Mouse (Mus musculus) retina, postnatal 1 day (tissue): ENCODE measurements at regions not wholly inside any gene's neighbourhood (a gene's known extent, or its start where the extent isn't known, plus 50 kb on each side); places are given as distances from the start of the nearest gene placed in this dataset.
A peak's percentile ranks its signal among the peaks of the same experiment; 100 is the strongest.

Experiments
- DNase-seq: peaks from one replicate; pipeline ENCODE4 v3.0.0-alpha.2; 2012

GRCm38 (mm10) chr15:51403581-51403980 is 2481.1 kb upstream of the Gm7489 start:
- DNase-seq = no peak

- no peak for DNase-seq
Observed at GRCm38 (mm10) chr15:51409791-51410308, 2474.9 kb upstream of the Gm7489 start.

GRCm38 (mm10) chr15:51411966-51412365 is 2472.7 kb upstream of the Gm7489 start:
- DNase-seq = no peak

GRCm38 (mm10) chr15:51442606-51443005 is 2442.1 kb upstream of the Gm7489 start:
- DNase-seq = no peak

GRCm38 (mm10) chr15:51469895-51470294 is 2414.8 kb upstream of the Gm7489 start:
- DNase-seq = no peak

GRCm38 (mm10) chr15:51471143-51471542 is 2413.6 kb upstream of the Gm7489 start:
- DNase-seq = no peak

- DNase-seq = no peak
Observed at GRCm38 (mm10) chr15:51472049-51472448, 2412.7 kb upstream of the Gm7489 start.

GRCm38 (mm10) chr15:51481856-51482255 is 2402.8 kb upstream of the Gm7489 start:
- DNase-seq = no peak

- DNase-seq = no peak
Observed at GRCm38 (mm10) chr15:51484207-51484606, 2400.5 kb upstream of the Gm7489 start.

- DNase-seq = no peak
Observed at GRCm38 (mm10) chr15:51485554-51485953, 2399.2 kb upstream of the Gm7489 start.

GRCm38 (mm10) chr15:51502058-51502741 is 2382.5 kb upstream of the Gm7489 start:
- DNase-seq = no peak

GRCm38 (mm10) chr15:51502742-51503270 is 2381.9 kb upstream of the Gm7489 start:
- DNase-seq = no peak

- DNase-seq = no peak
Observed at GRCm38 (mm10) chr15:51503341-51503740, 2381.4 kb upstream of the Gm7489 start.

GRCm38 (mm10) chr15:51504016-51504760 is 2380.5 kb upstream of the Gm7489 start:
- DNase-seq = no peak

- DNase-seq = no peak
Observed at GRCm38 (mm10) chr15:51504789-51505188, 2379.9 kb upstream of the Gm7489 start.

- no peak for DNase-seq
Observed at GRCm38 (mm10) chr15:51507126-51507525, 2377.6 kb upstream of the Gm7489 start.

GRCm38 (mm10) chr15:51511319-51511718 is 2373.4 kb upstream of the Gm7489 start:
- peak; percentile 40 for DNase-seq

GRCm38 (mm10) chr15:51536317-51536716 is 2348.4 kb upstream of the Gm7489 start:
- no peak for DNase-seq

- no peak for DNase-seq
Observed at GRCm38 (mm10) chr15:51551216-51551775, 2333.4 kb upstream of the Gm7489 start.

GRCm38 (mm10) chr15:51558215-51558614 is 2326.5 kb upstream of the Gm7489 start:
- DNase-seq = no peak

- no peak for DNase-seq
Observed at GRCm38 (mm10) chr15:51565543-51565942, 2319.2 kb upstream of the Gm7489 start.

- no peak for DNase-seq
Observed at GRCm38 (mm10) chr15:51570631-51571030, 2314.1 kb upstream of the Gm7489 start.

GRCm38 (mm10) chr15:51574538-51575105 is 2310.1 kb upstream of the Gm7489 start:
- no peak for DNase-seq
